Mouse (Mus musculus) MEL (cell line): ENCODE results near the gene Otof. TPM values are rescaled to one million over a fixed set of nuclear protein-coding genes. Genes with fewer than 3 reads are reported as not detected.

Source experiments
- DNase-seq: peaks from one replicate; pipeline ENCODE4 v3.0.0; 2011; ENCODE audit warnings: low read depth, low spot score
- H3K27ac ChIP-seq: 2 replicates; pipeline ENCODE4 v1.5.1; 2012; ENCODE audit warnings: low read depth, mild to moderate bottlenecking, control low read depth, low read length, moderate library complexity; ENCODE audit not compliant: control insufficient read depth
- H3K27me3 ChIP-seq, 2 experiments: fragments of 150-350 bp in 1 of 2; sonication (generic) in 1 of 2; 2 replicates each; pipeline ENCODE4 v1.6.1; 2012; ENCODE audit warnings: low read length in 2 of 2, mild to moderate bottlenecking in 2 of 2, improper control_type of control experiment in 1 of 2, moderate library complexity in 1 of 2; ENCODE audit not compliant: insufficient read depth in 2 of 2, control insufficient read depth in 1 of 2
- H3K36me3 ChIP-seq, 2 experiments: 2 replicates each; pipeline ENCODE4 v1.6.1; 2012 to 2014; ENCODE audit warnings: low read length in 2 of 2, improper control_type of control experiment in 1 of 2, inconsistent platforms in 1 of 2, mild to moderate bottlenecking in 1 of 2; ENCODE audit not compliant: insufficient read depth in 2 of 2, control insufficient read depth in 1 of 2
- H3K4me1 ChIP-seq, 2 experiments: fragments of 150-350 bp in 1 of 2; sonication (generic) in 1 of 2; 2 replicates each; pipeline ENCODE4 v1.6.1; 2012; ENCODE audit warnings: low read length in 2 of 2, improper control_type of control experiment in 1 of 2, mild to moderate bottlenecking in 1 of 2; ENCODE audit not compliant: insufficient read depth in 2 of 2, control insufficient read depth in 1 of 2
- H3K4me3 ChIP-seq, 2 experiments: fragments of 150-350 bp in 1 of 2; sonication (generic) in 1 of 2; 2 replicates each; pipeline ENCODE4 v1.5.1; 2012; ENCODE audit warnings: low read depth in 2 of 2, low read length in 2 of 2, mild to moderate bottlenecking in 2 of 2, moderate library complexity in 2 of 2, control low read depth in 1 of 2, improper control_type of control experiment in 1 of 2; ENCODE audit not compliant: control insufficient read depth in 1 of 2, insufficient read depth in 1 of 2
- H3K79me2 ChIP-seq: 2 replicates; pipeline ENCODE4 v1.6.1; 2012; ENCODE audit warnings: mild to moderate bottlenecking, low read length, moderate library complexity; ENCODE audit not compliant: control insufficient read depth, poor library complexity, insufficient read depth
- H3K9ac ChIP-seq: 2 replicates; pipeline ENCODE4 v1.6.1; 2012; ENCODE audit warnings: low read depth, mild to moderate bottlenecking, control low read depth, low read length, moderate library complexity; ENCODE audit not compliant: control insufficient read depth, poor library complexity, severe bottlenecking
- H3K9me3 ChIP-seq: fragments of 150-350 bp; sonication (generic); replicated peaks from 2 replicates; pipeline ENCODE4 v1.6.1; 2012; ENCODE audit warnings: mild to moderate bottlenecking, low read length, improper control_type of control experiment, moderate library complexity; ENCODE audit not compliant: insufficient read depth
- CHD2 ChIP-seq: IDR thresholded peaks from 2 replicates; pipeline ENCODE4 v1.6.1; 2011; ENCODE audit warnings: low read length, improper control_type of control experiment
- CTCF ChIP-seq, 3 experiments: IDR thresholded peaks in 2 of 3; conservative IDR thresholded peaks in 1 of 3; 2 replicates each; pipeline ENCODE4 v1.5.1; 2011 to 2012; ENCODE audit warnings: low read length in 3 of 3, low read depth in 2 of 3, mild to moderate bottlenecking in 2 of 3, improper control_type of control experiment in 1 of 3, inconsistent platforms in 1 of 3, mixed read lengths in 1 of 3, moderate library complexity in 1 of 3; ENCODE audit not compliant: control insufficient read depth in 1 of 3, insufficient read depth in 1 of 3, poor library complexity in 1 of 3, severe bottlenecking in 1 of 3
- E2F4 ChIP-seq: IDR thresholded peaks from 2 replicates; pipeline ENCODE4 v1.6.1; 2011; ENCODE audit warnings: low read depth, low read length, improper control_type of control experiment, borderline replicate concordance
- EP300 ChIP-seq, 2 experiments: IDR thresholded peaks; 2 replicates each; pipeline ENCODE4 v1.6.1; 2011; ENCODE audit warnings: improper control_type of control experiment in 2 of 2, low read length in 2 of 2, low read depth in 1 of 2, mild to moderate bottlenecking in 1 of 2
- ETS1 ChIP-seq: IDR thresholded peaks from 2 replicates; pipeline ENCODE4 v1.6.1; 2012; ENCODE audit warnings: low read depth, mild to moderate bottlenecking, inconsistent platforms, low read length, improper control_type of control experiment, moderate library complexity
- GABPA ChIP-seq: IDR thresholded peaks from 2 replicates; pipeline ENCODE4 v1.6.1; 2012; ENCODE audit warnings: low read depth, mild to moderate bottlenecking, inconsistent platforms, low read length, improper control_type of control experiment, moderate library complexity
- GATA1 ChIP-seq: IDR thresholded peaks from 2 replicates; pipeline ENCODE4 v1.6.1; 2011; ENCODE audit warnings: low read depth, low read length, improper control_type of control experiment
- JUND ChIP-seq: IDR thresholded peaks from 2 replicates; pipeline ENCODE4 v1.6.1; 2011; ENCODE audit warnings: low read depth, mild to moderate bottlenecking, improper control_type of control experiment, low read length
- MAX ChIP-seq: IDR thresholded peaks from 2 replicates; pipeline ENCODE4 v1.6.1; 2011; ENCODE audit warnings: low read length, improper control_type of control experiment
- MAZ ChIP-seq: IDR thresholded peaks from 2 replicates; pipeline ENCODE4 v1.6.1; 2012; ENCODE audit warnings: low read depth, mild to moderate bottlenecking, inconsistent platforms, low read length, improper control_type of control experiment
- MEF2A ChIP-seq: IDR thresholded peaks from 2 replicates; pipeline ENCODE4 v1.6.1; 2014; ENCODE audit warnings: low read depth, mild to moderate bottlenecking, inconsistent platforms, low read length, improper control_type of control experiment; ENCODE audit not compliant: poor library complexity, insufficient replicate concordance, severe bottlenecking; ENCODE audit errors: extremely low read depth
- NELFE ChIP-seq: IDR thresholded peaks from 2 replicates; pipeline ENCODE4 v1.6.1; 2011; ENCODE audit warnings: low read depth, low read length, improper control_type of control experiment
- POLR2AphosphoS2 ChIP-seq: IDR thresholded peaks from 2 replicates; pipeline ENCODE4 v1.6.1; 2011; ENCODE audit warnings: low read length, improper control_type of control experiment
- RAD21 ChIP-seq: IDR thresholded peaks from 2 replicates; pipeline ENCODE4 v1.6.1; 2011; ENCODE audit warnings: mild to moderate bottlenecking, low read depth, low read length, improper control_type of control experiment
- RCOR1 ChIP-seq: IDR thresholded peaks from 2 replicates; pipeline ENCODE4 v1.6.1; 2012; ENCODE audit warnings: low read depth, mild to moderate bottlenecking, inconsistent platforms, low read length, improper control_type of control experiment
- TAL1 ChIP-seq: IDR thresholded peaks from 2 replicates; pipeline ENCODE4 v1.6.1; 2012; ENCODE audit warnings: mild to moderate bottlenecking, inconsistent platforms, low read length, moderate library complexity, mixed read lengths
- TCF12 ChIP-seq: IDR thresholded peaks from 2 replicates; pipeline ENCODE4 v1.6.1; 2014; ENCODE audit warnings: low read depth, mild to moderate bottlenecking, inconsistent platforms, low read length, improper control_type of control experiment, moderate library complexity
- UBTF ChIP-seq: IDR thresholded peaks from 2 replicates; pipeline ENCODE4 v1.6.1; 2012; ENCODE audit warnings: low read depth, mild to moderate bottlenecking, inconsistent platforms, low read length, improper control_type of control experiment, moderate library complexity, borderline replicate concordance; ENCODE audit not compliant: insufficient read depth
- USF1 ChIP-seq: IDR thresholded peaks from 2 replicates; pipeline ENCODE4 v1.6.1; 2014; ENCODE audit warnings: low read depth, mild to moderate bottlenecking, inconsistent platforms, low read length, improper control_type of control experiment, moderate library complexity
- USF2 ChIP-seq, 2 experiments: IDR thresholded peaks; 2 replicates each; pipeline ENCODE4 v1.6.1; 2011 to 2012; ENCODE audit warnings: improper control_type of control experiment in 2 of 2, low read length in 2 of 2, borderline replicate concordance in 1 of 2, inconsistent platforms in 1 of 2, low read depth in 1 of 2, mild to moderate bottlenecking in 1 of 2; ENCODE audit not compliant: insufficient read depth in 1 of 2
- ZC3H11A ChIP-seq: IDR thresholded peaks from 2 replicates; pipeline ENCODE4 v1.6.1; 2012; ENCODE audit warnings: low read depth, mild to moderate bottlenecking, inconsistent platforms, low read length, improper control_type of control experiment
- ZKSCAN1 ChIP-seq: IDR thresholded peaks from 2 replicates; pipeline ENCODE4 v1.6.1; 2012; ENCODE audit warnings: low read depth, mild to moderate bottlenecking, inconsistent platforms, low read length, improper control_type of control experiment, moderate library complexity
- ZMIZ1 ChIP-seq: IDR thresholded peaks from 2 replicates; pipeline ENCODE4 v1.6.1; 2012; ENCODE audit warnings: low read depth, mild to moderate bottlenecking, inconsistent platforms, low read length, improper control_type of control experiment, moderate library complexity
- polyA plus RNA-seq, 2 experiments: library from polyadenylated mRNA; stranded (reverse) in 1 of 2; unstranded in 1 of 2; fragments of >175 nt in 1 of 2; fragments of >200 nt in 1 of 2; gene quantifications; 2 replicates each; pipeline versions ENCODE4 v1.2.1 to v1.2.4; 2012; ENCODE audit warnings: low replicate concordance in 2 of 2, low read depth in 1 of 2; ENCODE audit not compliant: insufficient read length in 2 of 2, insufficient read depth in 1 of 2, missing spikeins in 1 of 2
- total RNA-seq: library from RNA; depleted of rRNA; stranded (reverse); fragments of 300-350 nt; gene quantifications from 2 replicates; pipeline ENCODE4 v1.2.3, GENCODE M21; 2012

The Otof gene
- total and polyA plus RNA-seq, 3 experiments = 0.01 TPM; not detected in 2

GRCm38 (mm10) chr5:30416665-30417064 is 45.1 kb downstream of the Otof start:
- peaks cover 13 to 34% of the 10 kb centered on the region in 2 experiments for H3K27me3 ChIP-seq
- no peaks in the 10 kb centered on the region for H3K9me3 ChIP-seq
- H3K27ac ChIP-seq = no peak overlapping the region
- H3K36me3 ChIP-seq = no peaks in the 10 kb centered on the region
- no peaks in the 10 kb centered on the region for H3K79me2 ChIP-seq
- no peaks in the 10 kb centered on the region for H3K4me1 ChIP-seq
- TF ChIP-seq UBTF = no peak
- no peak for TF ChIP-seq GABPA
- no peak for TF ChIP-seq TAL1
- TF ChIP-seq CHD2 = no peak
- TF ChIP-seq, all 39 proteins: peak for 0
- Histone ChIP-seq H3K9ac (no peak overlapping the region), H3K4me3 (no peak overlapping the region)
- DNase-seq = no peak

GRCm38 (mm10) chr5:30415876-30416275 is 45.9 kb downstream of the Otof start:
- Histone ChIP-seq H3K36me3 (no peaks in the 10 kb centered on the region), H3K9me3 (no peaks in the 10 kb centered on the region), H3K79me2 (no peaks in the 10 kb centered on the region), H3K4me3 (no peak overlapping the region), H3K9ac (no peak overlapping the region), H3K27me3 (peaks cover 17 to 35% of the 10 kb centered on the region in 2 experiments), H3K27ac (no peak overlapping the region), H3K4me1 (no peaks in the 10 kb centered on the region)
- no peak for DNase-seq
- TF ChIP-seq RCOR1 = no peak
- TF ChIP-seq ZMIZ1 = no peak
- TF ChIP-seq CTCF (IDR thresholded peaks at IDR 0.05 in 2 of 3, conservative IDR thresholded peaks at IDR 0.05 in 1 of 3; ENCODE audit: control insufficient read depth in 1 of 3, insufficient read depth in 1 of 3, low read depth in 2 of 3, low read length in 3 of 3, poor library complexity in 1 of 3, severe bottlenecking in 1 of 3) = no peak
- no peak for TF ChIP-seq POLR2AphosphoS2
- no peak for TF ChIP-seq USF2 (IDR thresholded peaks at IDR 0.05; ENCODE audit: borderline replicate concordance in 1 of 2, insufficient read depth in 1 of 2, low read depth in 1 of 2, low read length in 2 of 2)
- TF ChIP-seq USF1 = no peak
- no peak for TF ChIP-seq E2F4
- no peak for TF ChIP-seq RAD21
- TF ChIP-seq JUND = no peak
- no peak for TF ChIP-seq ZC3H11A
- no peak for TF ChIP-seq ZKSCAN1
- no peak for TF ChIP-seq ETS1
- no peak for TF ChIP-seq MAX
- no peak for TF ChIP-seq MAZ
- no peak for TF ChIP-seq GABPA
- TF ChIP-seq NELFE = no peak
- no peak for TF ChIP-seq TCF12
- TF ChIP-seq GATA1 = no peak
- TF ChIP-seq MEF2A = no peak
- no peak for TF ChIP-seq EP300 (IDR thresholded peaks at IDR 0.05; ENCODE audit: low read depth in 1 of 2, low read length in 2 of 2)
- TF ChIP-seq, all 39 proteins: peak for 0
